Mouse (Mus musculus) midbrain, embryonic 11.5 days (tissue): ENCODE results near the gene Vmn2r46. TPM values are rescaled to one million over a fixed set of nuclear protein-coding genes. Genes with fewer than 3 reads are reported as not detected.
"Not testable (repeated sequence)": the region's sequence is repeated elsewhere in the genome, so short reads cannot be mapped to it uniquely, and the experiment has no call there.

ENCODE experiments used
- ATAC-seq: fragments of 200-750 bp; cut with Nextera tagmentation; 2 replicates; pipeline ENCODE4 v1.8.0; 2017; ENCODE audit warnings: moderate TSS enrichment, moderate library complexity; ENCODE audit not compliant: low FRiP score
- DNase-seq: peaks from one replicate; pipeline ENCODE4 v3.0.0; 2015; ENCODE audit warnings: low spot score; ENCODE audit errors: missing footprints
- H3K27ac ChIP-seq: fragments of 300-500 bp; sonication (generic); 2 replicates; pipeline ENCODE4 v1.5.1; 2014; ENCODE audit warnings: low read depth, low read length
- H3K27me3 ChIP-seq: fragments of 300-500 bp; sonication (generic); 2 replicates; pipeline ENCODE4 v1.6.1; 2014; ENCODE audit warnings: mild to moderate bottlenecking, low read length, moderate library complexity, mixed read lengths; ENCODE audit not compliant: control insufficient read depth, insufficient read depth
- H3K36me3 ChIP-seq: fragments of 300-500 bp; sonication (generic); 2 replicates; pipeline ENCODE4 v1.6.1; 2014; ENCODE audit warnings: mild to moderate bottlenecking, low read length, moderate library complexity, mixed read lengths; ENCODE audit not compliant: control insufficient read depth, insufficient read depth
- H3K4me1 ChIP-seq: fragments of 300-500 bp; sonication (generic); 2 replicates; pipeline ENCODE4 v1.6.1; 2014; ENCODE audit warnings: low read length; ENCODE audit not compliant: control insufficient read depth, insufficient read depth
- H3K4me2 ChIP-seq: fragments of 300-500 bp; sonication (generic); 2 replicates; pipeline ENCODE4 v1.6.1; 2014; ENCODE audit warnings: mild to moderate bottlenecking, moderate library complexity
- H3K4me3 ChIP-seq: fragments of 300-500 bp; sonication (generic); 2 replicates; pipeline ENCODE4 v1.5.1; 2014; ENCODE audit warnings: low read depth, low read length
- H3K9ac ChIP-seq: fragments of 300-500 bp; sonication (generic); 2 replicates; pipeline ENCODE4 v1.6.1; 2014; ENCODE audit warnings: low read length
- H3K9me3 ChIP-seq: fragments of 300-500 bp; sonication (generic); 2 replicates; pipeline ENCODE4 v1.6.1; 2016; ENCODE audit warnings: low read length; ENCODE audit not compliant: control insufficient read depth
- WGBS: fragments of 180-500 bp; shearing (Covaris S2); extraction: QIAGEN DNeasy Blood & Tissue Kit; methylation state at CpG from one replicate; pipeline ENCODE4 v1.1.7; 2014; 5-methylcytosine and 5-hydroxymethylcytosine counted together
- polyA plus RNA-seq: library from polyadenylated mRNA; unstranded; fragments of >200 nt; fragmentation: Nextera tagmentation; extraction: Ambion mirVana; gene quantifications from 2 replicates; pipeline ENCODE4 v1.2.1, GENCODE M21; 2014

Gene Vmn2r46
- polyA plus RNA-seq: not detected in 2 replicates

DNA sequence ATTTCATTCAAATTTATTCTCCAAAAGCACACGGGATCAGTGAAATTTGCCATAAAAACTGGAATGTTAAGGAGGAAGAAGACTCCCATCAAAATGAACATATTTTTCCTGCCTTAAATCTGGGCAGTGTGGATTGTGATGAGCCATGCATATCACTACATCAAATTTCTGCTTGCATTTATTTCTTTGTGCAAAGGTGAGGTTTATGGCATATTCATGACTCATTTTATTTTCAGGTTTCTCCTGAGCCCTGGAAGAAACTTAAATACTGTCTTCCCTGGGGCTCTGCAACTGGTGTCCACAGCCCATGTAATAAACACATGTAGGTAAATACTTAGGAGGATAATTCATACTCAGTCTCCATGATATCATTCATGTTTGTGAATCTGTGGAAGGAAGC, at the start of gene Vmn2r46:
Gene Vmn2r46, minus strand, starts transcription at position 101 of the 400 bp plus-strand sequence.
- H3K4me2 ChIP-seq, H3K36me3 ChIP-seq, H3K27me3 ChIP-seq, DNase-seq, H3K9me3 ChIP-seq, H3K4me1 ChIP-seq, H3K27ac ChIP-seq, ATAC-seq, H3K9ac ChIP-seq, H3K4me3 ChIP-seq: not testable (repeated sequence)
- WGBS: no CpG with 5 or more reads among the region's 1 CpGs

Other genes starting within 250 kb of the Vmn2r46 start
- gene Vmn2r47, start 70.8 kb upstream of the Vmn2r46 start, polyA plus RNA-seq: not detected in 2 replicates
- not detected in 2 replicates for gene Vmn2r48, start 183.0 kb upstream of the Vmn2r46 start, polyA plus RNA-seq
- not detected in 2 replicates for gene Vmn2r49, start 221.7 kb upstream of the Vmn2r46 start, polyA plus RNA-seq